Comparison of ENCODE assay signal across 24 mouse cellular contexts in the genomic region with DNA sequence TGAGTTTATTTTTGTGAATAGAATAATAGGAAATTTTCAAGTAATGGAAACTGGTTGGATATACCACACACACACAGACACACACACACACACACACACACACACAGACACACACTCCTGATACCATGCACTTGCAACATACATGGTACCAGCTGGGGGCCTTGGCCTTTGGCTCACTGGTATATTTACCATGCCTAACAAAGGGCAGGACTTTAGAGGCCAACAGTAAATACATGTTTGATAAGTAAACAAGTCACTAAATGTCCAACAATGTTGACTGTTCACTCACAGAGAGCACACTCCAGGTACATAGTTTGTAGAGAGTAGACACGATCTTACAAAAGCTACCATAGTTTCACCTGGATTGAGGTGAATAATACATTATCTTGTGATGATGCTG.
DNase-seq lines count a peak whose midpoint lies in the region; ATAC-seq and TF ChIP-seq lines count a peak whose summit lies in the region.
"Had no signal": no experiment of that assay in that cellular context is flagged by ENCODE, and none has a peak within 500 bp of the region (broad histone marks: within the 10 kb centered on the region; RNA-seq: fewer than 3 reads in every experiment).

No protein-coding gene starts in this region.

- no peak overlapping the region for H3K27ac ChIP-seq in liver, adult 2 months (replicated peaks; ENCODE audit: insufficient read depth, low read depth, low read length)
- H3K27ac ChIP-seq in liver, embryonic 14.5 days: no peak overlapping the region
- no peak overlapping the region for H3K27ac ChIP-seq in liver, embryonic 12.5 days
- H3K27ac ChIP-seq in liver, postnatal 0 days (ENCODE audit: low read depth): peak overlapping the region; percentile 73
- H3K27ac ChIP-seq: embryonic facial prominence, embryonic 10.5 days; embryonic facial prominence, embryonic 12.5 days; forebrain, embryonic 13.5 days had no signal

- H3K27me3 ChIP-seq in liver, adult 2 months (ENCODE audit: control insufficient read depth, insufficient read depth, low read length): no peaks in the 10 kb centered on the region
- H3K27me3 ChIP-seq in liver, embryonic 14.5 days (ENCODE audit: control insufficient read depth, insufficient read depth, low read length): no peaks in the 10 kb centered on the region
- H3K27me3 ChIP-seq in liver, embryonic 12.5 days (replicated peaks): peaks cover 15% of the 10 kb centered on the region
- no peaks in the 10 kb centered on the region for H3K27me3 ChIP-seq in liver, postnatal 0 days (ENCODE audit: insufficient read depth, low read length)
- H3K27me3 ChIP-seq: CH12.LX; forebrain, embryonic 13.5 days; Patski had no signal

- no peaks in the 10 kb centered on the region for H3K36me3 ChIP-seq in liver, adult 2 months (ENCODE audit: control insufficient read depth, insufficient read depth, low read length)
- no peaks in the 10 kb centered on the region for H3K36me3 ChIP-seq in liver, embryonic 14.5 days (replicated peaks; ENCODE audit: control insufficient read depth, insufficient read depth, low read depth)
- no peaks in the 10 kb centered on the region for H3K36me3 ChIP-seq in liver, embryonic 12.5 days
- H3K36me3 ChIP-seq in liver, postnatal 0 days (replicated peaks; ENCODE audit: insufficient read depth, low read length): no peaks in the 10 kb centered on the region
- H3K36me3 ChIP-seq: embryonic facial prominence, embryonic 10.5 days; embryonic facial prominence, embryonic 12.5 days; G1E had no signal

- H3K4me3 ChIP-seq in liver, adult 2 months (ENCODE audit: insufficient read depth, low read depth, low read length): no peak overlapping the region
- H3K4me3 ChIP-seq in liver, embryonic 14.5 days (ENCODE audit: insufficient read depth in 1 of 2, low read depth in 2 of 2, low read length in 2 of 2): no peak overlapping the region
- no peak overlapping the region for H3K4me3 ChIP-seq in liver, embryonic 12.5 days
- H3K4me3 ChIP-seq in liver, postnatal 0 days (ENCODE audit: low read depth, low read length): no peak overlapping the region
- H3K4me3 ChIP-seq in lung, adult 2 months (replicated peaks; ENCODE audit: extremely low read depth, low read depth, low read length): no peak overlapping the region
- H3K4me3 ChIP-seq: embryonic facial prominence, embryonic 10.5 days; embryonic facial prominence, embryonic 12.5 days; forebrain, embryonic 13.5 days had no signal

- no peak for TF ChIP-seq CTCF in liver, adult 2 months (IDR thresholded peaks at IDR 0.05; ENCODE audit: low read depth, low read length)
- no peak for TF ChIP-seq CTCF in liver, embryonic 14.5 days (IDR thresholded peaks at IDR 0.05; ENCODE audit: low read depth)
- TF ChIP-seq CTCF in liver, postnatal 0 days (IDR thresholded peaks at IDR 0.05; ENCODE audit: low read depth): no peak
- TF ChIP-seq CTCF in lung, adult 2 months (IDR thresholded peaks at IDR 0.05; ENCODE audit: insufficient read depth, low read length): no peak

- no peak overlapping the region for H3K4me2 ChIP-seq in liver, embryonic 14.5 days (ENCODE audit: low read depth)
- no peak overlapping the region for H3K4me2 ChIP-seq in liver, embryonic 12.5 days
- no peak overlapping the region for H3K4me2 ChIP-seq in liver, postnatal 0 days (ENCODE audit: low read depth, low read length)
- H3K4me2 ChIP-seq: embryonic facial prominence, embryonic 12.5 days; forebrain, embryonic 13.5 days had no signal

- no peak for TF ChIP-seq POLR2A in liver, adult 2 months (IDR thresholded peaks at IDR 0.05; ENCODE audit: extremely low read depth, insufficient read depth, low read length)
- TF ChIP-seq POLR2A in lung, adult 2 months (IDR thresholded peaks at IDR 0.05; ENCODE audit: borderline replicate concordance, extremely low read depth, low read depth, low read length): no peak

- WGBS in liver, adult 2 months: 25% methylated on average over 1 of the region's 1 CpGs
- 57% methylated on average over 1 of the region's 1 CpGs for WGBS in liver, embryonic 14.5 days (ENCODE audit: insufficient replicate concordance)
- WGBS in liver, embryonic 12.5 days (ENCODE audit: insufficient replicate concordance): 75% methylated on average over 1 of the region's 1 CpGs
- 69% methylated on average over 1 of the region's 1 CpGs for WGBS in liver, postnatal 0 days (ENCODE audit: insufficient replicate concordance)
- 56% methylated on average over 1 of the region's 1 CpGs for WGBS in lung, adult 2 months

- H3K4me1 ChIP-seq in liver, adult 2 months (ENCODE audit: control insufficient read depth, insufficient read depth, low read length): peaks cover 3% of the 10 kb centered on the region; the same call in 1 of the 2 replicates
- H3K4me1 ChIP-seq in liver, embryonic 14.5 days (replicated peaks; ENCODE audit: control insufficient read depth in 2 of 2, insufficient read depth in 2 of 2, low read length in 1 of 2): peaks cover 0 to 4% of the 10 kb centered on the region in 2 experiments; a peak in 1 of 4 replicates
- 0 out of 2 replicates have a peak, but pooled peaks cover 3% of the 10 kb centered on the region for H3K4me1 ChIP-seq in liver, embryonic 12.5 days
- H3K4me1 ChIP-seq in liver, postnatal 0 days (ENCODE audit: insufficient read depth): peaks cover 5% of the 10 kb centered on the region; the same call in 1 of the 2 replicates
- H3K4me1 ChIP-seq in lung, adult 2 months (ENCODE audit: control insufficient read depth, insufficient read depth, low read length): no peaks in the 10 kb centered on the region
- H3K4me1 ChIP-seq: embryonic facial prominence, embryonic 12.5 days had no signal

- H3K79me2 ChIP-seq in liver, adult 2 months (ENCODE audit: control insufficient read depth, insufficient read depth, low read length): no peaks in the 10 kb centered on the region

- ATAC-seq in liver, embryonic 14.5 days (ENCODE audit: insufficient read depth): peak; percentile 44; the same call in 1 of the 2 replicates
- ATAC-seq in liver, embryonic 12.5 days: no peak
- peak; percentile 93 for ATAC-seq in liver, postnatal 0 days
- ATAC-seq: activated CD4-positive, CD25-positive, alpha-beta regulatory T cell, adult 4 months; CD4-positive, CD25-positive, alpha-beta regulatory T cell, adult 4 months; forebrain, embryonic 13.5 days; Patski had no signal

- no peak overlapping the region for H3K9ac ChIP-seq in liver, adult 2 months (ENCODE audit: low read depth, low read length)
- H3K9ac ChIP-seq in liver, embryonic 14.5 days (replicated peaks): no peak overlapping the region
- H3K9ac ChIP-seq in liver, embryonic 12.5 days: no peak overlapping the region
- no peak overlapping the region for H3K9ac ChIP-seq in liver, postnatal 0 days (replicated peaks)
- H3K9ac ChIP-seq: embryonic facial prominence, embryonic 12.5 days; forebrain, embryonic 13.5 days had no signal

- no peak for TF ChIP-seq EP300 in liver, embryonic 14.5 days (IDR thresholded peaks at IDR 0.05; ENCODE audit: low read depth)
- peak; percentile 53; the same call in 1 of the 2 replicates for TF ChIP-seq EP300 in liver, postnatal 0 days (IDR thresholded peaks at IDR 0.05; ENCODE audit: low read depth)

- H3K9me3 ChIP-seq in liver, embryonic 14.5 days (ENCODE audit: control insufficient read depth, low read length): no peaks in the 10 kb centered on the region
- no peaks in the 10 kb centered on the region for H3K9me3 ChIP-seq in liver, embryonic 12.5 days (replicated peaks)
- no peaks in the 10 kb centered on the region for H3K9me3 ChIP-seq in liver, postnatal 0 days (ENCODE audit: low read length)
- H3K9me3 ChIP-seq: embryonic facial prominence, embryonic 10.5 days; embryonic facial prominence, embryonic 12.5 days; forebrain, embryonic 13.5 days; G1E had no signal

- DNase-seq in liver, adult 2 months (ENCODE audit: extremely low read depth, low read depth, low spot score): peak; percentile 72
- DNase-seq in liver: no peak
- no peak for DNase-seq in liver, embryonic 14.5 days (ENCODE audit: low read depth in 3 of 3, low spot score in 3 of 3)
- peak; percentile 62 for DNase-seq in liver, postnatal 0 days
- no peak for DNase-seq in layer of hippocampus, postnatal 36 days
- DNase-seq in lung, adult 2 months: no peak
- DNase-seq: adrenal gland, adult 8-10 months; adrenal gland, postnatal 14 days; adrenal gland, postnatal 36 days; B cell, adult 2 months; cerebellum, adult 11-12 months; cerebellum, adult 2 months; cerebellum, adult 9-10 months; cerebellum, postnatal 10 days; cerebellum, postnatal 25 days had no signal

Comparison
In these comparisons a context has a peak if more than half of its experiments do, and no peak if none do; other contexts are left out.
1. DNase-seq: peak in liver, adult 2 months (single experiment) and liver, postnatal 0 days (single experiment); none in liver (single experiment), liver, embryonic 14.5 days (0 of 3), layer of hippocampus, postnatal 36 days (0 of 2) and lung, adult 2 months (single experiment).